Mouse (Mus musculus) intestine, embryonic 15.5 days (tissue): ENCODE measurements around the gene Rnaseh2c. TPM values are rescaled to one million over a fixed set of nuclear protein-coding genes. Genes with fewer than 3 reads are reported as not detected.
A peak's percentile ranks its signal among the peaks of the same experiment; 100 is the strongest.

Experiments used
- ATAC-seq: fragments of 200-750 bp; cut with Nextera tagmentation; 2 replicates; pipeline ENCODE4 v1.8.0; 2017; ENCODE audit warnings: moderate TSS enrichment, moderate library complexity
- H3K27ac ChIP-seq: fragments of 300-500 bp; sonication (generic); 2 replicates; pipeline ENCODE4 v1.5.1; 2015; ENCODE audit warnings: mild to moderate bottlenecking, inconsistent platforms
- H3K27me3 ChIP-seq: fragments of 300-500 bp; sonication (generic); replicated peaks from 2 replicates; pipeline ENCODE4 v1.6.1; 2015; ENCODE audit warnings: inconsistent platforms
- H3K36me3 ChIP-seq: fragments of 300-500 bp; sonication (generic); 2 replicates; pipeline ENCODE4 v1.6.1; 2015; ENCODE audit warnings: inconsistent platforms
- H3K4me1 ChIP-seq: fragments of 300-500 bp; sonication (generic); replicated peaks from 2 replicates; pipeline ENCODE4 v1.6.1; 2015; ENCODE audit warnings: inconsistent platforms
- H3K4me2 ChIP-seq: fragments of 300-500 bp; sonication (generic); replicated peaks from 2 replicates; pipeline ENCODE4 v1.6.1; 2015; ENCODE audit warnings: mild to moderate bottlenecking, inconsistent platforms
- H3K4me3 ChIP-seq: fragments of 300-500 bp; sonication (generic); replicated peaks from 2 replicates; pipeline ENCODE4 v1.5.1; 2015; ENCODE audit warnings: inconsistent platforms
- H3K9ac ChIP-seq: fragments of 300-500 bp; sonication (generic); 2 replicates; pipeline ENCODE4 v1.6.1; 2015; ENCODE audit warnings: inconsistent platforms
- H3K9me3 ChIP-seq: fragments of 300-500 bp; sonication (generic); 2 replicates; pipeline ENCODE4 v1.6.1; 2016; ENCODE audit warnings: inconsistent platforms
- WGBS: fragments of 180-500 bp; shearing (Covaris S2); methylation state at CpG from one replicate; pipeline ENCODE4 v1.1.7; 2015; 5-methylcytosine and 5-hydroxymethylcytosine counted together
- polyA plus RNA-seq: library from polyadenylated mRNA; unstranded; fragments of >200 nt; fragmentation: Nextera tagmentation; extraction: Ambion mirVana; gene quantifications from 2 replicates; pipeline ENCODE4 v1.2.1, GENCODE M21; 2015

Rnaseh2c gene
- polyA plus RNA-seq, 1 experiment from 2014 or later: 149 TPM

DNA sequence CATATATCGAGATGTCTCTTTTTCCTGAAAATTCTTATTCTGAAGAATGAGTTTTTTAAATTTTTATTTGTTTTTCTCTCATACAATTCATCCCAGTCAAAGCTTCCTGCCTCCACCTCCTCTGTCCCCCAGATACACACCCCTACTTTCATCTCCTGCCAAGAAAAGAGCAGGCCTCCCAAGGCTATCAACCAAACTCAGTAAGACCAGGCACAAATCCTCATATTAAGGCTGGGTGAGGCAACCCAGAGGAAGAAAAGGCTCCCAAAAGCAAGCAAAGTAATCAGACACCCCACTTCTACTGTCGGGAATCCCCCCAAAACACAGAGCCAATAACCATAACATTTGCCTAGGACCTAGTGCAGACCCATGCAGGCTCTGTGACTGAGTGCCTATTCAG, 19.7 kb upstream of the Rnaseh2c start:
- WGBS: 82% methylated on average over 2 of the region's 2 CpGs
- no peaks in the 10 kb centered on the region for H3K9me3 ChIP-seq
- no peak overlapping the region for H3K9ac ChIP-seq
- H3K27me3 ChIP-seq: no peaks in the 10 kb centered on the region
- no peak overlapping the region for H3K4me2 ChIP-seq
- no peaks in the 10 kb centered on the region for H3K36me3 ChIP-seq
- no peak overlapping the region for H3K4me3 ChIP-seq
- no peak for ATAC-seq
- H3K27ac ChIP-seq: no peak overlapping the region
- no peaks in the 10 kb centered on the region for H3K4me1 ChIP-seq

DNA sequence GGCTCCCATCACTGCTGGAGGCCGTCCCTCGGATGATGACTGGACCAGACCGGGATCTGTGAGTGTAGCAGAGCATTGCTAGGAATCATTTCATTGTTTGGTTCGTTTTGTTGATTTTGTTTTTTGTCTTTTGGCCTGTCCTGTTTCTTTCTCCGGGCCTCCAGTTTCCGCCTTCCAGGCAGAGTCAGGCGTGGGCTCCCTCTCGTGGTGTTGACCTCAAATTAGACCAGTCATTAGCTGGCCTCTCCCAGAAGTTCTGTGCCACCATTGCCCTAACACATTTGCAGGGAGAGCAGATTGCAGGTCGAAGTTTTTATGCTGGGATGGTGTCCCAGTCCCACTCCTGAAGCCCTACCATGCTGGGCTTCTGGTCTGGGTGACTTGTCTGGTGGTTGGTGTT, 12.5 kb upstream of the Rnaseh2c start:
- WGBS: 73% methylated on average over 9 of the region's 9 CpGs
- no peaks in the 10 kb centered on the region for H3K4me1 ChIP-seq
- no peak overlapping the region for H3K4me2 ChIP-seq

DNA sequence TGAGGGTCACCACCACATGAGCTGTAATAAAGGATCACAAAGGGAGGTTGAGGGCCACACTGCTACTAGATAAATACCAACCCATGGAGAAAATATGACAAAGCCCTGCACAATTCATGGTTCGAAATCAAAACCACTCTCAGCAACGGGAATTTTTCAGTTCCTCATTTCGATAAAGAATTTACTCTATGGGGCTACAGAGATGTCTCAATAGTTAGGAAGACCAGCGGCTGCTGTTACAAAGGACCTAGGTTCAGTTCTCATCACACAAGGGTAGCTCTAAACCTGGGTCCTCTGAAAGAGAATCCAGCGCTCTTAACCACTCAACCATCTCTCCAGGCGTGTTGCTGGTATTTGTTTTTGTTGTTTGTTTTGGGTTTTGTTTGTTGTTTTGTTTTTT, 9.8 kb upstream of the Rnaseh2c start:
- no peak for ATAC-seq
- H3K27ac ChIP-seq: no peak overlapping the region
- H3K27me3 ChIP-seq: no peaks in the 10 kb centered on the region
- H3K9me3 ChIP-seq: no peaks in the 10 kb centered on the region
- no peaks in the 10 kb centered on the region for H3K4me1 ChIP-seq
- H3K9ac ChIP-seq: no peak overlapping the region
- H3K4me2 ChIP-seq: no peak overlapping the region
- WGBS: 90% methylated on average over 6 of the region's 6 CpGs
- no peak overlapping the region for H3K4me3 ChIP-seq
- no peaks in the 10 kb centered on the region for H3K36me3 ChIP-seq

More for the DNA sequence above, 12.5 kb upstream of the Rnaseh2c start:
- no peak for ATAC-seq
- Histone ChIP-seq H3K9ac (no peak overlapping the region), H3K9me3 (no peaks in the 10 kb centered on the region), H3K36me3 (no peaks in the 10 kb centered on the region), H3K27me3 (no peaks in the 10 kb centered on the region), H3K27ac (no peak overlapping the region), H3K4me3 (no peak overlapping the region)

DNA sequence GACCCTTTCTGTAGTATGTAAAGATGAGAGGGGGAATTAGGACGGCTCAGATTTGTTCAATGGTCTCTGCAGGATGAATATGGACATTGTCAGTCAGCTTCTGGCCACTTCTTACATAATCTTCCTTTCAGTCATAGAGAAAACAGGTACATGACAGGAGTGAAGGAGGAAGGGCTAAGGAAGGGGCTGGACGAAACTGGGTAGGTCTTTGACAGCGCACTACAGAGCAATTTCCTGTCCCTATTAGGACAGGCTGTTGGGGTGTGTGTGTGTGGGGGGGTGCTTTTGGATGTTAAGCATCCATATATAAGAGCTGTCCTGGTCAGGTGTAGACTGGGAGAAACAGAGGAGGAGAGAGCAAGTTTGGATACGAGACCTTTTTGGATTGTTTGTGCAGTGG, 2.4 kb upstream of the Rnaseh2c start:
- no peak overlapping the region for H3K4me2 ChIP-seq
- no peak overlapping the region for H3K27ac ChIP-seq
- no peak overlapping the region for H3K9ac ChIP-seq
- H3K9me3 ChIP-seq: no peaks in the 10 kb centered on the region
- no peaks in the 10 kb centered on the region for H3K27me3 ChIP-seq
- H3K4me3 ChIP-seq: no peak overlapping the region
- H3K4me1 ChIP-seq: peaks cover 12% of the 10 kb centered on the region
- ATAC-seq: no peak
- H3K36me3 ChIP-seq: peaks cover 9% of the 10 kb centered on the region
- 73% methylated on average over 4 of the region's 4 CpGs for WGBS

DNA sequence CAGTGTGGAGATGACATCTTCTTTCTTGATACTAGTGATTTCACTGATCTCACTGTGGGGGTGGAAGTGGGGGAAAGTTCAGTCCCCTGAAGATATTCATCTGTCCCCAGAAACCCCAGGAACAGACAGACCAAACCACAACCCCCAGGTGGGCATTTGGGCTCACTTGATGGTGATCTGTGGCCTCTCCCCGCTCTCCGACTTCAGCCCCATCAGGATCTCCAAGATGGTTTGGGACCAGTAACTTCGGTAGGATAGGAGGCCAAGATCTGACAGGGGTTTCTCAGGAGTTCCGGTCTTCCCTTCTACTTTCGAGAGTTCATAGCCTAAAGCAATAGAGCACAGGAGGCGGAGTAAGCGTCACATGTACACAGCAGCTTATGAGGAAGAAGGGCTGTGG, 2.0 kb downstream of the Rnaseh2c start:
- peaks cover 41% of the 10 kb centered on the region for H3K36me3 ChIP-seq
- H3K9ac ChIP-seq: no peak overlapping the region
- no peaks in the 10 kb centered on the region for H3K27me3 ChIP-seq
- ATAC-seq: no peak
- H3K9me3 ChIP-seq: no peaks in the 10 kb centered on the region
- peaks cover 14% of the 10 kb centered on the region for H3K4me1 ChIP-seq
- no peak overlapping the region for H3K4me3 ChIP-seq
- WGBS: 88% methylated on average over 7 of the region's 7 CpGs
- no peak overlapping the region for H3K4me2 ChIP-seq
- no peak overlapping the region for H3K27ac ChIP-seq

DNA sequence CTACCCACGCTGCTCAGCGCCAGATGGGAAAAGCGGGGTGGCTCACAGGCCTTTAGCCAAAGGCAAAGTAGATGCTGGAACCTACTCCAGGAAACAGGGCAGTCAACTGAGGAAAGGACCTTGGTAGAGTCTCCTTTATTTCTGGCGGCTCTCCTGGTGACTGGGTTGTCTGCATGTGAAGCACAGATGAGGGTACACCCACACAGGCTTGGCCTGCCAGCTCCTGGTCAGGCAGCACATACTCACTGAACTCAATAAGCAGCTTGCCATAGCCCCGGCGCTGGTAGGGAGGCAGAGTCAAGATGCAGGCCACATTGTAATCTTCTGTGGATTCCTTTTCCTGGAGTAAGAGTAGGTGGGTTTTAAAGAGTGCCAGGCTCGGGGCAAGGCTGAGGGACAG, 3.5 kb downstream of the Rnaseh2c start:
- H3K4me2 ChIP-seq: no peak overlapping the region
- no peak for ATAC-seq
- H3K27ac ChIP-seq: no peak overlapping the region
- peaks cover 43% of the 10 kb centered on the region for H3K36me3 ChIP-seq
- no peak overlapping the region for H3K4me3 ChIP-seq
- H3K4me1 ChIP-seq: peaks cover 20% of the 10 kb centered on the region
- 91% methylated on average over 7 of the region's 7 CpGs for WGBS
- H3K27me3 ChIP-seq: no peaks in the 10 kb centered on the region
- no peak overlapping the region for H3K9ac ChIP-seq
- H3K9me3 ChIP-seq: no peaks in the 10 kb centered on the region

DNA sequence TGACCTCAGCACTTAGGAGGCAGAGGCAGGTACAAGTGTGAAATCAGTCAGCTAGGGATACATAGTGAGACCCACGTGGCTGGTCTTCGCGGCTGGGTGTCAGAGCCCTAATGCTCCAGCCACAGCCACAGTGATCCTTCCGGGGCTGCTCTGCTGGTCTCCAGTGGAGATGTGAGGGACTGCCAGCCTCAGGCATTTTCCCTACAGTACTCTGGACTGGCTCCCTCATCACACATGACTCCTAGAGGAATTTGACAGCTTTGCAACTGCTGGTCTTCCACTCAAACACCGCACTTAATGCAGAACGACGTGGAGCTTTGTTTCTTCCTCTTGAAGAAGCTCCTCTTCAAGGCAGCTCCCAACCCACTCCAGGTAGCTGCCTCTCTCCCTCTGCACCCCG, 4.5 kb downstream of the Rnaseh2c start:
- Histone ChIP-seq H3K9me3 (no peaks in the 10 kb centered on the region), H3K36me3 (peaks cover 43% of the 10 kb centered on the region)
- no peak for ATAC-seq

DNA sequence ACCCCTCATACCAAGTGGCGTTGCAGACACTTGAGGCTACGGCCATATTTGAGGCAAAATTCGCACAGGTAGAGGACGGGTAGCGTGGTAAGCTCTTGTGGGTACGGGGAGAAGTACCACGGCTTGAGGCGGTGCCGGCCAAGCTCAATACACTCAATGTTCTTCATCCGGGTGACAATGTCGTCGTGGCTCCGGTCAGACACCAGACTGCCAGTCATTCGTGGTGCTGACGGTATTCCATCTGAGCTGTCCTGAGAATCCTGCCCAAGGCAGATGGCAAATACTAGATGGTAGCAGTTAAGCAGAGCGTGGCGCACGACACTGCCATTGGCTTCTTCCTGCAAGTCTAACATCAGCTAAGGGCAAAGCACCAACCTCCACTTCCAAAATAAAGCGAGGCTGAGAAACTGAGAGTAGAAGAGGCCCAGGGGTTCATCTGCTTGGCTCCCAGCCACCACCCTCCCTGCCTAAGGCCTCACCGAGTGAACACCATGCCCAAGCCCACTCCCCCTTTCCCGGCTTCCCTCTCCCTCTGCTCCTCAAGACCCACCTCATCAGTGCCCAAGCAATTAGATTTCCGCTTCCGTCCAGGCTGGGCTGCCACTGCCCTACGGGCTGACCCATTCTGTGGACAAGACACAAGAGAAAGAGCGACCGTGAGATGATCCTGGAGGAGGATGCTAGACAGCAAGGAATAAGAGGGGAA, 6.2 kb downstream of the Rnaseh2c start:
- no peak overlapping the region for H3K4me3 ChIP-seq
- H3K9ac ChIP-seq: no peak overlapping the region
- H3K27me3 ChIP-seq: no peaks in the 10 kb centered on the region
- H3K27ac ChIP-seq: no peak overlapping the region
- WGBS: 94% methylated on average over 26 of the region's 26 CpGs
- no peak for ATAC-seq
- H3K4me1 ChIP-seq: peaks cover 15% of the 10 kb centered on the region
- no peaks in the 10 kb centered on the region for H3K9me3 ChIP-seq
- no peak overlapping the region for H3K4me2 ChIP-seq
- H3K36me3 ChIP-seq: peaks cover 43% of the 10 kb centered on the region

More for the DNA sequence above, 4.5 kb downstream of the Rnaseh2c start:
- WGBS: 86% methylated on average over 8 of the region's 8 CpGs
- Histone ChIP-seq H3K27ac (no peak overlapping the region), H3K4me1 (peaks cover 21% of the 10 kb centered on the region), H3K4me2 (no peak overlapping the region), H3K27me3 (no peaks in the 10 kb centered on the region), H3K4me3 (no peak overlapping the region), H3K9ac (no peak overlapping the region)

DNA sequence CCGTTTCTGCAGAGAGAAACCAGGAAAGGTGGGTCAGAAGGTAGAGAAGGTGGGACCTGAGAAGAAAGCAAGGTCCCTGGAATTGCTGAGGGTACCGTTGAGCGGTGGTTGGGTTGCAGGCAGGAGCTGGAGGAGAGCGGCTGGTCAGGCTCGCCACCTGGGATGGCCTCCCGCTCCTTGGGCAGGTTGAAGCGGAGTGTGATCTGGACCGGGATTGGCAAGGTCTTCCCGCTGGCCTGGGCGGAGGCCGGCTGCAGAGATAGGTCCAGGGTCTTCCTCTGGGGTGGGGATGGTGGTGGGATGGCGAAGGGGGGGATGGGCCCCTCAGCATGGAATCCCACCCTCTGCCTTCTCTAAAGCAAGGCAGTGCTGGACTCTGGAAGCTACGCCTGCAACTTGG, 7.0 kb downstream of the Rnaseh2c start:
- Histone ChIP-seq H3K4me2 (peak overlapping the region; percentile 65), H3K4me3 (no peak overlapping the region; the same call in 1 of the 2 replicates), H3K27me3 (no peaks in the 10 kb centered on the region), H3K4me1 (peaks cover 9% of the 10 kb centered on the region; the same call in 1 of the 2 replicates), H3K36me3 (peaks cover 39% of the 10 kb centered on the region), H3K9ac (peak overlapping the region; percentile 79), H3K27ac (no peak overlapping the region), H3K9me3 (no peaks in the 10 kb centered on the region)
- 92% methylated on average over 13 of the region's 13 CpGs for WGBS
- ATAC-seq: no peak

DNA sequence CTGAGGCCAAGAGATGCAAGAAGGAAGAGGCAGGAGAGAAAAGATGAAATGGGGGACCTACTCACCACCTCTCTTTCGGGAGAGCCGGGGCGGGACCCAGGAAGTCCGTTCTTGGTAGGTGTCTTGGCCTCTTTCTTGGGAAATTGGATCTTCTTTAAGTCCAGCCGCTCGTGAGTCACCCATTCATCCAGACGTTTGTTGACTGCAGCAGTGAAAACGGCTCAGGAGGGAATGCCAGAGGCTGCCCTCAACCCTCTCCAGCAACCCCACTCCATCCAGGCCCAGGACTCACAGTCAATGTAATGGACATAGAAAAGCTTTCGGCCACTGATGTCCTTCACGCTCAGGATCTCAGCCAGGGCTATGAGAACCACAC, 7.5 kb downstream of the Rnaseh2c start:
- Histone ChIP-seq H3K27me3 (no peaks in the 10 kb centered on the region), H3K4me2 (peak overlapping the region; percentile 65), H3K9ac (peak overlapping the region; percentile 79), H3K36me3 (peaks cover 34% of the 10 kb centered on the region), H3K27ac (peak overlapping the region; percentile 92), H3K4me1 (peaks cover 9% of the 10 kb centered on the region; the same call in 1 of the 2 replicates), H3K4me3 (peak overlapping the region; percentile 62), H3K9me3 (no peaks in the 10 kb centered on the region)
- ATAC-seq: no peak
- WGBS: 46% methylated on average over 10 of the region's 10 CpGs

DNA sequence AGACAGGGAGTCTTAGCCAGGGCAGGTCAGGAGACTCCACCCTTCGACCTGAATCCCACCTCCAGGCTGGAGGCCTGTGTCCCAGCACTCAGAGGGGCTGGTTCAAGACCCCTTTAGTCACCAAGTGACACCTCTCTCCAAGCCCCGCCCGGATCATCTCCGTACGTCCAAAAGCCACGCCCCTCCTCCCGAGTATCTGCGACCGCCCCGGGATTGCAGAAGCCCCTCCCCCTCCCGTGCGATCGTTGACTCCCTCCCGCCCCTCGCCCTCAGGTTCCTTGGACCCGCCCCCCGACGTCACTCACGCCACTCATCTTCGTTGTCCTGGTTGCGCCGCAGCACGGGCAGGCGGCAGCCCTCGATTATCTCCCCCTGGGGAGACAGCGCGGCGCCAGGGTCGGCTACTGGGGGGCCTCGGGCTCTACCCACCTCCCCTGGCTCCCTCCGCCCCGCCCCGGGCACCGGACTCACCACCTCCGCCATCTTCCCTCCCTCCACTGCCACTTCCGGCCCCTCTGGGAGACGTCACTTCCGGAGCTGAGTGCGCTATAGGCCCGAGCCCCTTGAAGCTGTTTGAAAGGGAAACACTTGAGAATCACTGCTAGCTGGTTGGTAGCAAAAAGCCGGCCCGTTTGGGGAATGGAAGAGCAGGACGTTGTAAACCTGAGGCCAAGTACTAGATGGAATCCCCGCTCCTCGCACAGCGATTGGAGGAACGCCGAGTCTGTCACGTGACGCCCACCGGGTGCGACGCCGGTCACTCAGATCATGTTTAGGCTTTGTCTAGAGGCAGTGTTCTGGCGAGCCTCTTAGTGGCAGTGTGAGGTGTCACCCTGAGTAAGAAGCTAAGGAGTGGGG, 8.1 kb downstream of the Rnaseh2c start, which contains the start of gene Kat5:
Gene Kat5, minus strand, starts transcription at position 691 of the 858 bp plus-strand sequence.
- peaks cover 9% of the 10 kb centered on the region; the same call in 1 of the 2 replicates for H3K4me1 ChIP-seq
- peak within 1 kb of the TSS; percentile 79 for H3K9ac ChIP-seq
- H3K36me3 ChIP-seq: peaks cover 29% of the 10 kb centered on the region
- no peaks in the 10 kb centered on the region for H3K9me3 ChIP-seq
- peak within 1 kb of the TSS; percentile 62 for H3K4me3 ChIP-seq
- under 1% methylated on average over 55 of the region's 55 CpGs for WGBS
- no peaks in the 10 kb centered on the region for H3K27me3 ChIP-seq
- peak; percentile 95 for ATAC-seq
- peak within 1 kb of the TSS; percentile 92 for H3K27ac ChIP-seq
- H3K4me2 ChIP-seq: peak within 1 kb of the TSS; percentile 65

DNA sequence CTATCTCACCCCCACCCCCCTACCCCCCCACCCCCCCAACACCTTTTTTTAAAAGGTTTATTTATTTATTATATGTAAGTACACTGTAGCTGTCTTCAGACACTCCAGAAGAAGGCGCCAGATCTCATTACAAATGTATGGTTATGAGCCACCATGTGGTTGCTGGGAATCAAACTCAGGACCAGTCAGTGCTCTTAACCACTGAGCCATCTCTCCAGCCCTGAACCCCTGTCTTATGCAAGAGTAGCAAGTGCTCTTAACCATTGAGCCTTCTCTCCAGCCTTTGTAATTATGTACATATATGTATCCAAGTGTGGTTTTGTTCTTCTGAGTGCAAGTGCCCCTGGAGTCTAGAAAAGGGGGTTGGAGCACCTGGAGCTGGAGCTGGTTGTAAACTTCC, 10.3 kb downstream of the Rnaseh2c start:
- H3K9ac ChIP-seq: no peak overlapping the region
- no peak overlapping the region for H3K4me2 ChIP-seq
- peaks cover 16% of the 10 kb centered on the region for H3K36me3 ChIP-seq
- no peak overlapping the region for H3K4me3 ChIP-seq
- WGBS: 74% methylated on average over 1 of the region's 1 CpGs
- H3K9me3 ChIP-seq: no peaks in the 10 kb centered on the region
- no peak for ATAC-seq
- peaks cover 9% of the 10 kb centered on the region; the same call in 1 of the 2 replicates for H3K4me1 ChIP-seq
- no peaks in the 10 kb centered on the region for H3K27me3 ChIP-seq
- no peak overlapping the region for H3K27ac ChIP-seq
